In the genomic region with DNA sequence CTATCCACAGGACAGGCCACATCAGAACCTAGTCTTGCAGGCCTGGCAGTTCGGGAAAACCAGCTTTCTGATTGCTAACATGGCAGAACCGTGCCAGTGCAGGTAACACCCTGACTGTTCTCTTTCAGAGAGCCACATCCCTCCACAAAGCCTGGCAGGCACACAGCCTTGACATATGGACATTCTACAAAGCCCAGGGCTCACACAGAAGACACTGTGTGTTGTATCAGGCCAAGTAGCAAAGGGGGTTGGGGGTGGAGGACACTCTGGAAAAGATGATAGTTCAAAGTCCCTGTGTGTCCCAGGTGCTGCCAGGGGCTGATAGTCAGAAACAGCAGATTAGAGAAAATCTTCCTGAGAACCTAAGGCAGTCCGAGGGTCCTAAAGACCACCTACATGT, we compare ENCODE assay signal across 9 mouse cellular contexts. TPM values are rescaled to one million over a fixed set of nuclear protein-coding genes. Genes with fewer than 3 reads are reported as not detected.
DNase-seq lines count a peak whose midpoint lies in the region; ATAC-seq and TF ChIP-seq lines count a peak whose summit lies in the region.
"Had no signal": no experiment of that assay in that cellular context is flagged by ENCODE, and none has a peak within 500 bp of the region (broad histone marks: within the 10 kb centered on the region; RNA-seq: fewer than 3 reads in every experiment).

No protein-coding gene starts in this region.

- H3K4me2 ChIP-seq in intestine, embryonic 15.5 days (replicated peaks), result no peak overlapping the region
- no peak overlapping the region for H3K4me2 ChIP-seq in intestine, postnatal 0 days (replicated peaks; ENCODE audit: low read depth)
- no peak overlapping the region for H3K4me2 ChIP-seq in neural tube, embryonic 13.5 days
- H3K4me2 ChIP-seq in embryonic facial prominence, embryonic 13.5 days, result no peak overlapping the region
- H3K4me2 ChIP-seq in stomach, embryonic 16.5 days (ENCODE audit: low read depth, low read length), result no peak overlapping the region

- ATAC-seq in intestine, embryonic 15.5 days, result no peak
- no peak for ATAC-seq in intestine, postnatal 0 days
- no peak for ATAC-seq in neural tube, embryonic 13.5 days (ENCODE audit: low read depth)
- ATAC-seq in embryonic facial prominence, embryonic 13.5 days (ENCODE audit: insufficient number of reproducible peaks, insufficient read depth, low FRiP score, low TSS enrichment, low read depth), result no peak
- ATAC-seq in stomach, embryonic 16.5 days (ENCODE audit: insufficient read depth, low FRiP score), result no peak

- H3K9ac ChIP-seq in intestine, embryonic 15.5 days, result no peak overlapping the region
- no peak overlapping the region for H3K9ac ChIP-seq in intestine, postnatal 0 days (ENCODE audit: low read depth, low read length)
- no peak overlapping the region for H3K9ac ChIP-seq in neural tube, embryonic 13.5 days
- H3K9ac ChIP-seq in embryonic facial prominence, embryonic 13.5 days, result no peak overlapping the region
- no peak overlapping the region for H3K9ac ChIP-seq in stomach, embryonic 16.5 days (ENCODE audit: low read length)

- H3K4me1 ChIP-seq in intestine, embryonic 15.5 days (replicated peaks), result peaks cover 28% of the 10 kb centered on the region
- H3K4me1 ChIP-seq in intestine, postnatal 0 days (replicated peaks; ENCODE audit: control insufficient read depth, insufficient read depth, low read length), result peaks cover 16% of the 10 kb centered on the region
- H3K4me1 ChIP-seq in neural tube, embryonic 13.5 days (replicated peaks), result peaks cover 49% of the 10 kb centered on the region
- H3K4me1 ChIP-seq in embryonic facial prominence, embryonic 13.5 days, result peaks cover 38% of the 10 kb centered on the region
- peaks cover 39% of the 10 kb centered on the region for H3K4me1 ChIP-seq in stomach, embryonic 16.5 days (ENCODE audit: control insufficient read depth, insufficient read depth, low read length)

- H3K27ac ChIP-seq in intestine, embryonic 15.5 days, result peak overlapping the region; percentile 40; the same call in 1 of the 2 replicates
- H3K27ac ChIP-seq in intestine, postnatal 0 days (ENCODE audit: low read depth, low read length), result no peak overlapping the region
- peak overlapping the region; percentile 38 for H3K27ac ChIP-seq in neural tube, embryonic 13.5 days (replicated peaks)
- H3K27ac ChIP-seq in embryonic facial prominence, embryonic 13.5 days, result peak overlapping the region; percentile 73
- peak overlapping the region; percentile 67 for H3K27ac ChIP-seq in stomach, embryonic 16.5 days (ENCODE audit: low read length)

- no peaks in the 10 kb centered on the region for H3K27me3 ChIP-seq in intestine, embryonic 15.5 days (replicated peaks)
- H3K27me3 ChIP-seq in intestine, postnatal 0 days (replicated peaks; ENCODE audit: control insufficient read depth, insufficient read depth, low read length), result no peaks in the 10 kb centered on the region
- no peaks in the 10 kb centered on the region for H3K27me3 ChIP-seq in neural tube, embryonic 13.5 days
- H3K27me3 ChIP-seq in embryonic facial prominence, embryonic 13.5 days, result no peaks in the 10 kb centered on the region
- no peaks in the 10 kb centered on the region for H3K27me3 ChIP-seq in stomach, embryonic 16.5 days (ENCODE audit: control insufficient read depth, insufficient read depth, low read length)

- WGBS in intestine, embryonic 15.5 days, result 83% methylated on average over 3 of the region's 3 CpGs
- 72% methylated on average over 3 of the region's 3 CpGs for WGBS in intestine, postnatal 0 days
- WGBS in neural tube, embryonic 13.5 days, result 82% methylated on average over 3 of the region's 3 CpGs
- WGBS in embryonic facial prominence, embryonic 13.5 days, result 80% methylated on average over 3 of the region's 3 CpGs
- WGBS in stomach, embryonic 16.5 days, result 78% methylated on average over 3 of the region's 3 CpGs

- no peak for DNase-seq in neural tube, embryonic 10.5 days (ENCODE audit: extremely low spot score, low spot score)
- DNase-seq in left cerebral cortex, adult 9 months (ENCODE audit: low spot score in 2 of 2), result no peak
- DNase-seq: spleen, adult 18-20 months had no signal

- no peak for TF ChIP-seq CTCF in intestine, postnatal 0 days (IDR thresholded peaks at IDR 0.05; ENCODE audit: low read depth)

- no peaks in the 10 kb centered on the region for H3K9me3 ChIP-seq in intestine, embryonic 15.5 days
- H3K9me3 ChIP-seq in intestine, postnatal 0 days (ENCODE audit: control insufficient read depth), result no peaks in the 10 kb centered on the region
- H3K9me3 ChIP-seq in neural tube, embryonic 13.5 days, result no peaks in the 10 kb centered on the region
- no peaks in the 10 kb centered on the region for H3K9me3 ChIP-seq in embryonic facial prominence, embryonic 13.5 days
- H3K9me3 ChIP-seq in stomach, embryonic 16.5 days (replicated peaks; ENCODE audit: control insufficient read depth, low read length), result no peaks in the 10 kb centered on the region

- H3K4me3 ChIP-seq in intestine, embryonic 15.5 days (replicated peaks), result no peak overlapping the region
- H3K4me3 ChIP-seq in intestine, postnatal 0 days (ENCODE audit: low read depth, low read length), result no peak overlapping the region
- H3K4me3 ChIP-seq in neural tube, embryonic 13.5 days, result no peak overlapping the region
- no peak overlapping the region for H3K4me3 ChIP-seq in embryonic facial prominence, embryonic 13.5 days
- H3K4me3 ChIP-seq in stomach, embryonic 16.5 days (replicated peaks; ENCODE audit: low read length), result no peak overlapping the region

- no peaks in the 10 kb centered on the region for H3K36me3 ChIP-seq in intestine, embryonic 15.5 days
- H3K36me3 ChIP-seq in intestine, postnatal 0 days (ENCODE audit: control insufficient read depth, insufficient read depth), result no peaks in the 10 kb centered on the region
- H3K36me3 ChIP-seq in neural tube, embryonic 13.5 days, result no peaks in the 10 kb centered on the region
- H3K36me3 ChIP-seq in embryonic facial prominence, embryonic 13.5 days, result no peaks in the 10 kb centered on the region
- no peaks in the 10 kb centered on the region for H3K36me3 ChIP-seq in stomach, embryonic 16.5 days (ENCODE audit: control insufficient read depth, insufficient read depth, low read length)

RNA-seq across cellular contexts. Expression of a gene that starts 9.8 kb away (rescaled TPM):
- polyA plus RNA-seq in intestine, embryonic 15.5 days (2015; fragmentation: Nextera tagmentation; extraction: Ambion mirVana), result not detected in 2 replicates
- polyA plus RNA-seq in intestine, postnatal 0 days (2015; fragmentation: Nextera tagmentation; extraction: Ambion mirVana), result not detected in 2 replicates
- 0.20 TPM in 1 of 2 replicates, not detected in the other for polyA plus RNA-seq in neural tube, embryonic 13.5 days (2015; fragmentation: Nextera tagmentation; extraction: Ambion mirVana)
- not detected in 2 replicates for polyA plus RNA-seq in embryonic facial prominence, embryonic 13.5 days (2015; fragmentation: Nextera tagmentation; extraction: Ambion mirVana)
- polyA plus RNA-seq in stomach, embryonic 16.5 days (2015; fragmentation: Nextera tagmentation; extraction: Ambion mirVana), result not detected in 2 replicates
- polyA plus RNA-seq: liver, embryonic 16.5 days had no signal

RNA-seq across cellular contexts. Expression of a gene that starts 12.2 kb away (rescaled TPM):
- polyA plus RNA-seq in intestine, embryonic 15.5 days (2015; fragmentation: Nextera tagmentation; extraction: Ambion mirVana), result 25.9 and 26.7 TPM in 2 replicates
- polyA plus RNA-seq in intestine, postnatal 0 days (2015; fragmentation: Nextera tagmentation; extraction: Ambion mirVana), result 19.3 and 24.5 TPM in 2 replicates
- polyA plus RNA-seq in neural tube, embryonic 13.5 days (2015; fragmentation: Nextera tagmentation; extraction: Ambion mirVana), result 28.1 and 32.5 TPM in 2 replicates
- polyA plus RNA-seq in embryonic facial prominence, embryonic 13.5 days (2015; fragmentation: Nextera tagmentation; extraction: Ambion mirVana), result 22.7 and 23.0 TPM in 2 replicates
- 29.1 and 30.8 TPM in 2 replicates for polyA plus RNA-seq in stomach, embryonic 16.5 days (2015; fragmentation: Nextera tagmentation; extraction: Ambion mirVana)
